Mouse (Mus musculus) midbrain, embryonic 14.5 days (tissue): ENCODE data around the gene Olfr697. TPM values are rescaled to one million over a fixed set of nuclear protein-coding genes. Genes with fewer than 3 reads are reported as not detected.
"Not testable (repeated sequence)": the region's sequence is repeated elsewhere in the genome, so short reads cannot be mapped to it uniquely, and the experiment has no call there.

ENCODE experiments used
- ATAC-seq: fragments of 200-750 bp; cut with Nextera tagmentation; 2 replicates; pipeline ENCODE4 v1.8.0; 2017; ENCODE audit warnings: moderate number of reproducible peaks, moderate library complexity; ENCODE audit not compliant: low FRiP score, low TSS enrichment
- DNase-seq: peaks from one replicate; pipeline ENCODE4 v3.0.0-alpha.2; 2015
- H3K27ac ChIP-seq: fragments of 300-500 bp; sonication (generic); replicated peaks from 2 replicates; pipeline ENCODE4 v1.5.1; 2014; ENCODE audit warnings: mild to moderate bottlenecking, low read depth, low read length, moderate library complexity
- H3K27me3 ChIP-seq: fragments of 300-500 bp; sonication (generic); 2 replicates; pipeline ENCODE4 v1.6.1; 2014; ENCODE audit warnings: low read length, control low read depth, mixed read lengths; ENCODE audit not compliant: control insufficient read depth, insufficient read depth
- H3K36me3 ChIP-seq: fragments of 300-500 bp; sonication (generic); 2 replicates; pipeline ENCODE4 v1.6.1; 2014; ENCODE audit warnings: low read length, control low read depth; ENCODE audit not compliant: control insufficient read depth, insufficient read depth
- H3K4me1 ChIP-seq: fragments of 300-500 bp; sonication (generic); 2 replicates; pipeline ENCODE4 v1.6.1; 2014; ENCODE audit warnings: mild to moderate bottlenecking, antibody characterized with exemption, low read length, control low read depth; ENCODE audit not compliant: control insufficient read depth, insufficient read depth
- H3K4me2 ChIP-seq: fragments of 300-500 bp; sonication (generic); 2 replicates; pipeline ENCODE4 v1.6.1; 2014; ENCODE audit warnings: mild to moderate bottlenecking, low read length, moderate library complexity
- H3K4me3 ChIP-seq: fragments of 300-500 bp; sonication (generic); replicated peaks from 2 replicates; pipeline ENCODE4 v1.5.1; 2014; ENCODE audit warnings: low read depth, low read length
- H3K9ac ChIP-seq: fragments of 300-500 bp; sonication (generic); replicated peaks from 2 replicates; pipeline ENCODE4 v1.6.1; 2014; ENCODE audit warnings: mild to moderate bottlenecking, low read length, moderate library complexity
- H3K9me3 ChIP-seq: fragments of 300-500 bp; sonication (generic); 2 replicates; pipeline ENCODE4 v1.6.1; 2016; ENCODE audit warnings: low read length, control low read depth, mixed read lengths; ENCODE audit not compliant: control insufficient read depth
- WGBS: fragments of 180-500 bp; shearing (Covaris S2); extraction: QIAGEN DNeasy Blood & Tissue Kit; methylation state at CpG from one replicate; pipeline ENCODE4 v1.1.7; 2014; 5-methylcytosine and 5-hydroxymethylcytosine counted together
- polyA plus RNA-seq: library from polyadenylated mRNA; unstranded; fragments of >200 nt; fragmentation: Nextera tagmentation; extraction: Ambion mirVana; gene quantifications from 2 replicates; pipeline ENCODE4 v1.2.1, GENCODE M21; 2014

Gene Olfr697
- polyA plus RNA-seq, 1 experiment from 2014 or later = not detected

DNA sequence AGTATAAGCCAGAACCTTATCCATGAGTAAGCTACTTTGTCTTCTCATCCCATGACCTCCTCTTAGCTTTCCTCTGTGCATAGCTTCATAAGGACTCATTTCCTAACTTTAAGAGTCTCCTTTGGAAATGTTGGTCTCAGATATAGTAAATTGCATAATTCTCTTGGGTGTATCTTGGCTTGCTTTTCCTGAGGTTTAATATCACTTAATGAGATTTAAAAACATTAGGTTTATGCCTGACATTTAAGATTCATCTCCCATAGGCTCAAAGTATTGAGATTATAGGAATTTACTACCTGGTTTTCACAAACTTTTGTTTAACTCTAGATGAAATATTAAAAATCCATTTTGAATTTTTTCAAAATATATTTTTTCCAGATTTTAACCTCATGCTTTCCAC lies 25.9 kb downstream of the Olfr697 start, which contains the start of gene Olfr695:
TSS of gene Olfr695 (minus strand) at position 101 of the 400 bp plus-strand sequence.
- H3K9ac ChIP-seq = no peak within 1 kb of the TSS
- no peaks in the 10 kb centered on the region for H3K27me3 ChIP-seq
- H3K4me2 ChIP-seq = no peak within 1 kb of the TSS
- no peak within 1 kb of the TSS for H3K4me3 ChIP-seq
- no peak for DNase-seq
- H3K9me3 ChIP-seq = no peaks in the 10 kb centered on the region
- no peak for ATAC-seq
- H3K4me1 ChIP-seq = no peaks in the 10 kb centered on the region
- no peak within 1 kb of the TSS for H3K27ac ChIP-seq
- no peaks in the 10 kb centered on the region for H3K36me3 ChIP-seq

DNA sequence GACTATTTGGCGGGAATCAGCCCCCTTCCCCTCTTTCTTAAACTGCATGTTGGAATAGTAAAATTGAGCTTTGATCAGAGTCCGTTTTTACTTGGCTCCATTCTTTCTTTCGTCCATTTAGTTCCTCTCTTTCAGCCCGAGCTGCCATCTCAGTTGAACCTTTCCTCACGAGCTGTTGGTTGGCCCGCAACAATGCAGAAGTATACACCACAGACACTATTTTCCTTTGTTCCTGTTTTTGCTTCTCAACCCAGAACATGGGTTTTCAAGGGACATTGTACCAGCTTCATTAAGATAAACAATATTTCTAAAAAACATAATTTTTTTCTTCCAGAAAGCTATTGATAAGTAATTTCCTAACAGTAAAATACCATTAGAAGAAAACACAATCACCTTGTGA lies 30.8 kb downstream of the Olfr697 start:
- Histone ChIP-seq H3K9me3 (no peaks in the 10 kb centered on the region), H3K27ac (no peak overlapping the region), H3K4me3 (no peak overlapping the region), H3K4me1 (no peaks in the 10 kb centered on the region), H3K27me3 (no peaks in the 10 kb centered on the region), H3K4me2 (no peak overlapping the region), H3K36me3 (no peaks in the 10 kb centered on the region), H3K9ac (no peak overlapping the region)
- DNase-seq (no peak), ATAC-seq (no peak)
- 89% methylated on average over 6 of the region's 6 CpGs for WGBS

DNA sequence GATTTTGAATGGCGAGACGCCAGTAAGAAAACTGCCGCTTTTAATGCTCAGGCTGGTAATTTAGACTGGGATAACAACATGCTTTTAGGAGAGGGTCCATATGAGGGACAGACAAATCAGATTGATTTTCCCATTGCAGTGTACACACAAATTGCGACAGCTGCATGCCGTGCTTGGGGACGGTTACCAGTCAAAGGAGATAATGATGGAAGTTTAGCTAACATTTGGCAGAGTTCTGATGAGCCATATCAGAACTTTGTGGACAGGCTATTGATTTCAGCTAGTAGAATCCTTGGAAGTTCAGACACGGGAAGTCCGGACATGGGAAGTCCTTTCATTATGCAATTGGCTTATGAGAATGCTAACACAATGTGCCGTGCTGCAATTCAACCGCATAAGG lies 34.5 kb downstream of the Olfr697 start:
- 79% methylated on average over 10 of the region's 10 CpGs for WGBS
- H3K4me1 ChIP-seq, DNase-seq, H3K4me2 ChIP-seq, ATAC-seq, H3K27me3 ChIP-seq, H3K9ac ChIP-seq, H3K36me3 ChIP-seq, H3K9me3 ChIP-seq, H3K27ac ChIP-seq, H3K4me3 ChIP-seq: not testable (repeated sequence)

DNA sequence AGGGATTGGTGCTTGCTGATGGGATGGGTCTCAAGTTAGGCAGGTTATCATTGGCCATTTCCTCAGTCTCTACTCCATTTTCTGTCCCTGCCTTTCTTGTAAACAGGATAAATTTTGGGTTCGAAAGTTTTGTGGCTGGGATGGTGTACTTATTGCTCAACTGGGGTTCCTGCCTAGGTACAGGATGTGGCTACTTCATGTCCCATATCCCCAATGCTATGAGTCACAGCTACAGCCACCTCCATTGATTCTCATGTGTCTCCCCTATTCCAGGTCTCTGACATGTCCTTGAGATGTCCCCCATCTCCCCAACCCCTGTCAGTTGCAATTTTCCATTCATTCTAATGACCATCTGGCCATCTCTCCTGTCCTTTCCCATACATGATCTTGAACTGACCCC lies 45.4 kb downstream of the Olfr697 start:
- H3K4me2 ChIP-seq = no peak overlapping the region
- WGBS = 69% methylated on average over 1 of the region's 1 CpGs
- no peaks in the 10 kb centered on the region for H3K9me3 ChIP-seq
- H3K27me3 ChIP-seq = no peaks in the 10 kb centered on the region
- H3K4me1 ChIP-seq = no peaks in the 10 kb centered on the region
- no peak overlapping the region for H3K4me3 ChIP-seq
- DNase-seq (no peak), ATAC-seq (no peak)
- H3K9ac ChIP-seq = no peak overlapping the region
- no peaks in the 10 kb centered on the region for H3K36me3 ChIP-seq
- no peak overlapping the region for H3K27ac ChIP-seq

DNA sequence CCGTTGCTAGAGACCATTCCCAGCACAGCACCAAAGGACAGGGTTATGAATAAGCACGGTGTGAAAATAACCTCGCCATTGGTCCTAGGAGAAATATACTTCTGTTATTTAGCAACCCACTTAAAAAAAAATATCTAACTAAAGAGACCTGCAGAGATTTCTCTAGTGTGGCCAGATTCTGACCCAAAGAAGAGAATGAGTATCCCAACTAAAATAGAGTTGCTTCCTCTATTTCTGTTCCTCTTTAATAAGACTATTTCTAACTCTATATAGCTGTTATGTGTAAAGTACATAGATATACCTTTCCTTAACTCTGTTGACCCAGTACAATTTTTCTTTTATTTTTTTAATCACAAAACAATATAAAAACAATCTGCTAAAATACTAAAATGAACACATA lies 49.3 kb downstream of the Olfr697 start:
- no peaks in the 10 kb centered on the region for H3K36me3 ChIP-seq
- no peak overlapping the region for H3K27ac ChIP-seq
- 89% methylated on average over 3 of the region's 3 CpGs for WGBS
- H3K9ac ChIP-seq = no peak overlapping the region
- H3K4me1 ChIP-seq = no peaks in the 10 kb centered on the region
- H3K9me3 ChIP-seq = no peaks in the 10 kb centered on the region
- no peak overlapping the region for H3K4me2 ChIP-seq
- H3K27me3 ChIP-seq = no peaks in the 10 kb centered on the region
- DNase-seq (no peak), ATAC-seq (no peak)
- H3K4me3 ChIP-seq = no peak overlapping the region

DNA sequence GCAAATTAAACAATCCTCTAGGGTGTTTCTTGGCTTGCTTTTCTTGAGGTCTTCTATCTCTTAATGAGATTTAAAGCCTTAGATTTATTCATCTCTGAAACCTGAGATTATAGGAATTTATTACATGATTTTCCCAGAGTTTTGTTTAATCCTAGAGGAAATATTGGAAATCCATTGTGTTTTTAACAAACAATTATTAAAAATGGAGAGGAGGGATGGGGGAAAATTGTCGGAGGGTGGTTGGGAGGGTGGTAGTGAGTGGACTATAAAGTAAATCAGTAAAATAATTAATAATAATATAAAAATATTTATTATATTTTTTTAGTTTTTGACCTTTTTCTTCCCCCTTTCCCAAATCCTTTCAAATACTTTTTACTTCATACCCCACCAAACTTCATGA lies 50.5 kb downstream of the Olfr697 start, which contains the start of gene Olfr694:
TSS of gene Olfr694 (minus strand) at position 101 of the 400 bp plus-strand sequence.
- ATAC-seq = no peak
- Histone ChIP-seq H3K9me3 (no peaks in the 10 kb centered on the region), H3K36me3 (no peaks in the 10 kb centered on the region), H3K4me1 (no peaks in the 10 kb centered on the region), H3K27ac (no peak within 1 kb of the TSS), H3K4me2 (no peak within 1 kb of the TSS), H3K4me3 (no peak within 1 kb of the TSS), H3K27me3 (no peaks in the 10 kb centered on the region), H3K9ac (no peak within 1 kb of the TSS)
- WGBS = 90% methylated on average over 1 of the region's 1 CpGs
- no peak for DNase-seq

Other genes starting within 250 kb of the Olfr697 start
- not detected in 2 replicates for gene Olfr693, start 61.9 kb downstream of the Olfr697 start, polyA plus RNA-seq
- not detected in 2 replicates for gene Olfr694, start 50.6 kb downstream of the Olfr697 start, polyA plus RNA-seq
- not detected in 2 replicates for gene Olfr695, start 26.0 kb downstream of the Olfr697 start, polyA plus RNA-seq
- not detected in 2 replicates for gene Olfr698, start 13.0 kb upstream of the Olfr697 start, polyA plus RNA-seq
- gene Olfr699, start 50.8 kb upstream of the Olfr697 start, polyA plus RNA-seq = not detected in 2 replicates
- gene Olfr700, start 66.4 kb upstream of the Olfr697 start, polyA plus RNA-seq = not detected in 2 replicates
- gene Olfr701, start 71.7 kb upstream of the Olfr697 start, polyA plus RNA-seq = not detected in 2 replicates
- gene Olfr702, start 91.5 kb upstream of the Olfr697 start, polyA plus RNA-seq = not detected in 2 replicates
- gene Olfr703, start 100.9 kb upstream of the Olfr697 start, polyA plus RNA-seq = not detected in 2 replicates
- not detected in 2 replicates for gene Olfr704, start 120.7 kb upstream of the Olfr697 start, polyA plus RNA-seq
- gene Olfr705, start 134.4 kb upstream of the Olfr697 start, polyA plus RNA-seq = not detected in 2 replicates
- not detected in 2 replicates for gene Olfr706, start 145.7 kb upstream of the Olfr697 start, polyA plus RNA-seq
- not detected in 2 replicates for gene Olfr707, start 158.8 kb upstream of the Olfr697 start, polyA plus RNA-seq
- not detected in 2 replicates for gene Olfr1532-ps1, start 165.6 kb upstream of the Olfr697 start, polyA plus RNA-seq
- not detected in 2 replicates for gene Olfr709-ps1, start 189.8 kb upstream of the Olfr697 start, polyA plus RNA-seq
- gene Olfr710, start 205.9 kb upstream of the Olfr697 start, polyA plus RNA-seq = not detected in 2 replicates
- not detected in 2 replicates for gene Olfr6, start 221.5 kb upstream of the Olfr697 start, polyA plus RNA-seq
- not detected in 2 replicates for gene Olfr711, start 233.0 kb upstream of the Olfr697 start, polyA plus RNA-seq